Mouse (Mus musculus): ENCODE data around the gene Exoc6b.

DNA sequence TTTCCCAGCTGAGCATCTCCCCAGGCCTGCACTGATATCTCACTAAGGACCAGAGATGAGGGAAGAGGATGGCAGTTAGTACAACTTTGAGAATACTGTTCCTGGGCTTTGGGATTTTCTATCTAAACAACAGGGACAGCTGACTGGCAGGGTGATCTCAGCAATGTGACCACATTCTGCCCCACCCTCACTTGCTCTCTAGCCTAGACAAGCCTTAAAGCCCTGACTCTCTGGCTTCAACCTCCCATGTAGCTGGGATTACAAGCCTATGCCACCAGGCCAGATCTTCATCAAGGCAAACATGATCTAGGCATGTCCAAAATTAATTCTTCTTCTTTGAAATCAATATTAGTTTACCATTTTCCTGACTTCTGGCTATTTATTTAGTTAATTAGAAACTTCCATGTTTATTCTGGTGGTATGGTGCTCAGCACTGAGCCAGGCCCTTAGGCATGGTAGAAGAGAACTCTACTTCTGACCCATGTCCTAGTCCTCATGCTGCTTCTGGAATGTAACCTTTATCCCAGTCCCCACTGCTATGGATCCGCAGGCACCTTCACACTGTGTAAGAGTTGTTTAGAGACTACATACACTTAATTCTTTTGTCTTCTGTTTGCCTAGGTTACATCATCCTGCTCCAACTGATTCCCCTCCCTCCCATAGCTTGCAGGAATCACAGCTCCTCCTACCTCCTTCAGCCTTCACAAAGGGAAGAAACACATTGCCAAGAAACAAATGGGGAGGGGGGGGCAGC, 468.0 kb downstream of the Exoc6b start:
- TF ChIP-seq POLR2A (IDR thresholded peaks at IDR 0.05; ENCODE audit: borderline replicate concordance, insufficient read depth, low read length), result no peak
- TF ChIP-seq CTCF (IDR thresholded peaks at IDR 0.05; ENCODE audit: borderline replicate concordance, insufficient read depth, low read depth, low read length), result no peak
